Mouse (Mus musculus): ENCODE data around the gene Ddx47. TPM values are rescaled to one million over a fixed set of nuclear protein-coding genes. Genes with fewer than 3 reads are reported as not detected.

Ddx47 gene
- polyA plus RNA-seq, 1 experiment: 55.7 TPM

GRCm38 (mm10) chr6:134998781-134999180 lies 12.6 kb upstream of the Ddx47 start:
- H3K4me3 ChIP-seq (replicated peaks; ENCODE audit: extremely low read depth, low read depth, low read length): no peak overlapping the region
- H3K4me1 ChIP-seq (ENCODE audit: control insufficient read depth, insufficient read depth, low read length): no peaks in the 10 kb centered on the region
- DNase-seq: no peak
- TF ChIP-seq CTCF (IDR thresholded peaks at IDR 0.05; ENCODE audit: insufficient read depth, low read length) (no peak), POLR2A (IDR thresholded peaks at IDR 0.05; ENCODE audit: borderline replicate concordance, extremely low read depth, low read depth, low read length) (no peak)
- 82% methylated on average over 3 of the region's 3 CpGs for WGBS

- TF ChIP-seq CTCF (IDR thresholded peaks at IDR 0.05; ENCODE audit: insufficient read depth, low read length): no peak
- TF ChIP-seq POLR2A (IDR thresholded peaks at IDR 0.05; ENCODE audit: borderline replicate concordance, extremely low read depth, low read depth, low read length): no peak
- no peak for DNase-seq
- Histone ChIP-seq H3K4me3 (replicated peaks; ENCODE audit: extremely low read depth, low read depth, low read length) (no peak overlapping the region), H3K4me1 (ENCODE audit: control insufficient read depth, insufficient read depth, low read length) (no peaks in the 10 kb centered on the region)
- WGBS: 51% methylated on average over 4 of the region's 4 CpGs
These were observed 11.1 kb upstream of the Ddx47 start for GRCm38 (mm10) chr6:135000272-135000671.

GRCm38 (mm10) chr6:135001991-135002390 lies 9.4 kb upstream of the Ddx47 start:
- Histone ChIP-seq H3K4me3 (replicated peaks; ENCODE audit: extremely low read depth, low read depth, low read length) (no peak overlapping the region), H3K4me1 (ENCODE audit: control insufficient read depth, insufficient read depth, low read length) (no peaks in the 10 kb centered on the region)
- TF ChIP-seq POLR2A (IDR thresholded peaks at IDR 0.05; ENCODE audit: borderline replicate concordance, extremely low read depth, low read depth, low read length): no peak
- TF ChIP-seq CTCF (IDR thresholded peaks at IDR 0.05; ENCODE audit: insufficient read depth, low read length): no peak
- no peak for DNase-seq
- 83% methylated on average over 4 of the region's 4 CpGs for WGBS

GRCm38 (mm10) chr6:135006372-135006771 lies 5.0 kb upstream of the Ddx47 start:
- DNase-seq: no peak
- 82% methylated on average over 4 of the region's 4 CpGs for whole genome bisulfite sequencing
- Histone ChIP-seq H3K4me3 (replicated peaks; ENCODE audit: extremely low read depth, low read depth, low read length) (no peak overlapping the region), H3K4me1 (ENCODE audit: control insufficient read depth, insufficient read depth, low read length) (no peaks in the 10 kb centered on the region)
- no peak for TF ChIP-seq CTCF (IDR thresholded peaks at IDR 0.05; ENCODE audit: insufficient read depth, low read length)
- no peak for TF ChIP-seq POLR2A (IDR thresholded peaks at IDR 0.05; ENCODE audit: borderline replicate concordance, extremely low read depth, low read depth, low read length)

GRCm38 (mm10) chr6:135011734-135012116 lies 313 bp downstream of the Ddx47 start:
- peak overlapping the region; percentile 57 for H3K4me3 ChIP-seq (replicated peaks; ENCODE audit: extremely low read depth, low read depth, low read length)
- peaks cover 3% of the 10 kb centered on the region; the same call in 1 of the 2 replicates for H3K4me1 ChIP-seq (ENCODE audit: control insufficient read depth, insufficient read depth, low read length)
- no peak for DNase-seq
- TF ChIP-seq CTCF (IDR thresholded peaks at IDR 0.05; ENCODE audit: insufficient read depth, low read length) (no peak), POLR2A (IDR thresholded peaks at IDR 0.05; ENCODE audit: borderline replicate concordance, extremely low read depth, low read depth, low read length) (no peak)
- 1% methylated on average over 14 of the region's 14 CpGs for WGBS

- H3K4me3 ChIP-seq (replicated peaks; ENCODE audit: extremely low read depth, low read depth, low read length): no peak overlapping the region
- WGBS: 78% methylated on average over 11 of the region's 11 CpGs
- H3K4me1 ChIP-seq (ENCODE audit: control insufficient read depth, insufficient read depth, low read length): peaks cover 1% of the 10 kb centered on the region; the same call in 1 of the 2 replicates
- TF ChIP-seq POLR2A (IDR thresholded peaks at IDR 0.05; ENCODE audit: borderline replicate concordance, extremely low read depth, low read depth, low read length) (no peak), CTCF (IDR thresholded peaks at IDR 0.05; ENCODE audit: insufficient read depth, low read length) (no peak)
- DNase-seq: peak; percentile 55
These were observed 5.8 kb downstream of the Ddx47 start for GRCm38 (mm10) chr6:135017211-135017610.

- peaks cover 6% of the 10 kb centered on the region for H3K4me1 ChIP-seq (ENCODE audit: control insufficient read depth, insufficient read depth, low read length)
- 70% methylated on average over 10 of the region's 10 CpGs for WGBS
These were observed 8.2 kb downstream of the Ddx47 start for GRCm38 (mm10) chr6:135019564-135019963.

GRCm38 (mm10) chr6:135021633-135022032 lies 10.2 kb downstream of the Ddx47 start:
- TF ChIP-seq CTCF (IDR thresholded peaks at IDR 0.05; ENCODE audit: insufficient read depth, low read length) (no peak), POLR2A (IDR thresholded peaks at IDR 0.05; ENCODE audit: borderline replicate concordance, extremely low read depth, low read depth, low read length) (no peak)
- H3K4me3 ChIP-seq (replicated peaks; ENCODE audit: extremely low read depth, low read depth, low read length): no peak overlapping the region
- H3K4me1 ChIP-seq (ENCODE audit: control insufficient read depth, insufficient read depth, low read length): peaks cover 9% of the 10 kb centered on the region
- 77% methylated on average over 3 of the region's 3 CpGs for WGBS
- no peak for DNase-seq

More at GRCm38 (mm10) chr6:135019564-135019963, 8.2 kb downstream of the Ddx47 start:
- no peak for DNase-seq
- no peak for TF ChIP-seq CTCF (IDR thresholded peaks at IDR 0.05; ENCODE audit: insufficient read depth, low read length)
- TF ChIP-seq POLR2A (IDR thresholded peaks at IDR 0.05; ENCODE audit: borderline replicate concordance, extremely low read depth, low read depth, low read length): no peak
- H3K4me3 ChIP-seq (replicated peaks; ENCODE audit: extremely low read depth, low read depth, low read length): no peak overlapping the region

GRCm38 (mm10) chr6:135023379-135023778 lies 12.0 kb downstream of the Ddx47 start:
- WGBS: 70% methylated on average over 14 of the region's 14 CpGs
- TF ChIP-seq POLR2A (IDR thresholded peaks at IDR 0.05; ENCODE audit: borderline replicate concordance, extremely low read depth, low read depth, low read length) (no peak), CTCF (IDR thresholded peaks at IDR 0.05; ENCODE audit: insufficient read depth, low read length) (no peak)
- peaks cover 13% of the 10 kb centered on the region for H3K4me1 ChIP-seq (ENCODE audit: control insufficient read depth, insufficient read depth, low read length)
- no peak for DNase-seq
- H3K4me3 ChIP-seq (replicated peaks; ENCODE audit: extremely low read depth, low read depth, low read length): no peak overlapping the region

- TF ChIP-seq CTCF (IDR thresholded peaks at IDR 0.05; ENCODE audit: insufficient read depth, low read length) (no peak), POLR2A (IDR thresholded peaks at IDR 0.05; ENCODE audit: borderline replicate concordance, extremely low read depth, low read depth, low read length) (no peak)
- no peak for DNase-seq
- Histone ChIP-seq H3K4me1 (ENCODE audit: control insufficient read depth, insufficient read depth, low read length) (peaks cover 13% of the 10 kb centered on the region), H3K4me3 (replicated peaks; ENCODE audit: extremely low read depth, low read depth, low read length) (no peak overlapping the region)
- WGBS: 74% methylated on average over 1 of the region's 1 CpGs
These were observed 13.5 kb downstream of the Ddx47 start for GRCm38 (mm10) chr6:135024781-135025420.
